Mouse (Mus musculus) intestine, embryonic 15.5 days (tissue): ENCODE measurements around the gene Tmem262. TPM values are rescaled to one million over a fixed set of nuclear protein-coding genes. Genes with fewer than 3 reads are reported as not detected.

Source experiments
- polyA plus RNA-seq: library from polyadenylated mRNA; unstranded; fragments of >200 nt; fragmentation: Nextera tagmentation; extraction: Ambion mirVana; gene quantifications from 2 replicates; pipeline ENCODE4 v1.2.1, GENCODE M21; 2015

Tmem262 gene
- polyA plus RNA-seq, 1 experiment from 2014 or later, result not detected

Other genes starting within 250 kb of the Tmem262 start
- 26.9 and 28.0 TPM in 2 replicates for gene Frmd8, start 204.8 kb upstream of the Tmem262 start, polyA plus RNA-seq
- 3.5 and 4.2 TPM in 2 replicates for gene Slc25a45, start 202.2 kb upstream of the Tmem262 start, polyA plus RNA-seq
- 1.9 and 2.7 TPM in 2 replicates for gene Tigd3, start 185.9 kb upstream of the Tmem262 start, polyA plus RNA-seq
- 109 and 118 TPM in 2 replicates for gene Dpf2, start 167.0 kb upstream of the Tmem262 start, polyA plus RNA-seq
- 11.9 and 12.4 TPM in 2 replicates for gene Cdc42ep2, start 155.2 kb upstream of the Tmem262 start, polyA plus RNA-seq
- 64.0 and 65.8 TPM in 2 replicates for gene Pola2, start 115.8 kb upstream of the Tmem262 start, polyA plus RNA-seq
- gene Slc22a20, start 93.9 kb upstream of the Tmem262 start, polyA plus RNA-seq, result not detected in 2 replicates
- gene Capn1, start 64.1 kb upstream of the Tmem262 start, polyA plus RNA-seq, result 10.3 and 10.4 TPM in 2 replicates
- 24.2 and 27.4 TPM in 2 replicates for gene Syvn1, start 33.5 kb upstream of the Tmem262 start, polyA plus RNA-seq
- gene Mrpl49, start 22.2 kb upstream of the Tmem262 start, polyA plus RNA-seq, result 72.7 and 78.4 TPM in 2 replicates
- 876 and 881 TPM in 2 replicates for gene Fau, start 22.2 kb upstream of the Tmem262 start, polyA plus RNA-seq
- gene Znhit2, start 18.8 kb upstream of the Tmem262 start, polyA plus RNA-seq, result 30.1 and 31.9 TPM in 2 replicates
- 34.8 and 34.9 TPM in 2 replicates for gene Tm7sf2, start 11.7 kb upstream of the Tmem262 start, polyA plus RNA-seq
- gene Vps51, start 2.8 kb upstream of the Tmem262 start, polyA plus RNA-seq, result 61.2 and 64.5 TPM in 2 replicates
- gene Gm28374, start 2.2 kb downstream of the Tmem262 start, polyA plus RNA-seq, result 1.3 and 2.2 TPM in 2 replicates
- 58.5 and 61.3 TPM in 2 replicates for gene Zfpl1, start 4.9 kb downstream of the Tmem262 start, polyA plus RNA-seq
- 32.3 and 32.9 TPM in 2 replicates for gene Cdca5, start 5.0 kb downstream of the Tmem262 start, polyA plus RNA-seq
- 0.18 and 0.37 TPM in 2 replicates for gene AC131692.1, start 14.4 kb downstream of the Tmem262 start, polyA plus RNA-seq
- 28.9 and 38.8 TPM in 2 replicates for gene Naaladl1, start 25.7 kb downstream of the Tmem262 start, polyA plus RNA-seq
- 44.3 and 44.7 TPM in 2 replicates for gene Sac3d1, start 38.6 kb downstream of the Tmem262 start, polyA plus RNA-seq
- 31.7 and 33.8 TPM in 2 replicates for gene Snx15, start 48.3 kb downstream of the Tmem262 start, polyA plus RNA-seq
- gene Batf2, start 61.0 kb downstream of the Tmem262 start, polyA plus RNA-seq, result 0.80 and 1.3 TPM in 2 replicates
- 99.2 and 103 TPM in 2 replicates for gene Arl2, start 61.5 kb downstream of the Tmem262 start, polyA plus RNA-seq
- not detected in 2 replicates for gene Majin, start 104.4 kb downstream of the Tmem262 start, polyA plus RNA-seq
- 0.39 and 0.41 TPM in 2 replicates for gene Gpha2, start 146.3 kb downstream of the Tmem262 start, polyA plus RNA-seq
- 21.2 and 22.3 TPM in 2 replicates for gene Ppp2r5b, start 155.8 kb downstream of the Tmem262 start, polyA plus RNA-seq
- gene Atg2a, start 161.6 kb downstream of the Tmem262 start, polyA plus RNA-seq, result 6.9 and 8.7 TPM in 2 replicates
- 88.8 and 115 TPM in 2 replicates for gene Ehd1, start 196.7 kb downstream of the Tmem262 start, polyA plus RNA-seq
- gene Cdc42bpg, start 226.4 kb downstream of the Tmem262 start, polyA plus RNA-seq, result 1.0 and 1.4 TPM in 2 replicates